Mouse (Mus musculus) liver, embryonic 14 days (tissue): Measurements from ENCODE around the gene Ppp1r10. TPM values are rescaled to one million over a fixed set of nuclear protein-coding genes. Genes with fewer than 3 reads are reported as not detected.

Experiments used
- polyA plus RNA-seq: library from polyadenylated mRNA; depleted of rRNA; stranded (reverse); fragments of >200 nt; gene quantifications from 2 replicates; pipeline ENCODE4 v1.2.3, GENCODE M21; 2012; rRNA removed

Ppp1r10 gene
- 13.3 and 16.4 TPM in 2 replicates for polyA plus RNA-seq

DNA sequence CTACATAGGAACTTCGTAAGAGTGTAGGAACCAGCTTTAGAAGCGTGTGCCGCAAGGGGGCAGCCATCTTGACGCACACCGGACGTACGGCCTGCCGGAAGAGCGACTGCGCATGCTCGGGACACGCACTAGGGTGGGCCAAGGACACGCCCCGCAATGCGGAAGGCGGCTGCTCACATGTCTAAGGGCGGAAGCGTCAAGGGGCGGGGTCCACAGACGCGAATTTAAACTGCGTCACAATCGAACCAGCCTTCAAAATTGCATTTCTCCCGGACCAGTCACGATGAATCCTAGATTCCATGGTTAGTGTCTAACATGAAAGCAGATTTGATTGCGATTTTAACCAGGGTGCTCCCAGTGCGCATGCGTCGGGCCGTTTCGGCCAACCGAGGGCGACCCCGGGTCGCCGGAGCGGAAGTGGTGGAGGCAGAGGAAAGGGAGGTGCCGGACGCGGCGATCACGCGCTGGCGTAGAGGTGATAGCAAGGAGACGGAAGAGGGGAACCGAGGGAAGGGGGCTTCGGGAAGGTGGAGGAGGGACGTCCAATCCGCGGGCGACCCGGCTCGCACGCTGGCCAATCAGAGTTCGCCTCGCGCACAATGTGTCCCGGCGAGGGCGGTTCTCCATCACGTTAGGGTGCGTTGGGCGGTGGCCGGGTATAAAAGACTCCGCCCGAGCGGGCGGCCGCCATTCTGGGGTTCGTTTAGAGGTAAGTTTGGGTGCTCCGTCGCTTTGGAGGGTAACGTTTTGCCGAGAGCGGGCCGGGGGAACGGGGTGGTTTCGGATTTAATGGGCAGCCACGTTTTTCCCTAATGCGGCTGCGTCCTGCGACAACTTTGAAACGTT, at the start of gene Ppp1r10, which contains the start of gene Mrps18b:
Ppp1r10 (plus strand) TSS at position 138 of the 846 bp plus-strand sequence.
Mrps18b (minus strand) TSS at position 93 of the 846 bp plus-strand sequence.

DNA sequence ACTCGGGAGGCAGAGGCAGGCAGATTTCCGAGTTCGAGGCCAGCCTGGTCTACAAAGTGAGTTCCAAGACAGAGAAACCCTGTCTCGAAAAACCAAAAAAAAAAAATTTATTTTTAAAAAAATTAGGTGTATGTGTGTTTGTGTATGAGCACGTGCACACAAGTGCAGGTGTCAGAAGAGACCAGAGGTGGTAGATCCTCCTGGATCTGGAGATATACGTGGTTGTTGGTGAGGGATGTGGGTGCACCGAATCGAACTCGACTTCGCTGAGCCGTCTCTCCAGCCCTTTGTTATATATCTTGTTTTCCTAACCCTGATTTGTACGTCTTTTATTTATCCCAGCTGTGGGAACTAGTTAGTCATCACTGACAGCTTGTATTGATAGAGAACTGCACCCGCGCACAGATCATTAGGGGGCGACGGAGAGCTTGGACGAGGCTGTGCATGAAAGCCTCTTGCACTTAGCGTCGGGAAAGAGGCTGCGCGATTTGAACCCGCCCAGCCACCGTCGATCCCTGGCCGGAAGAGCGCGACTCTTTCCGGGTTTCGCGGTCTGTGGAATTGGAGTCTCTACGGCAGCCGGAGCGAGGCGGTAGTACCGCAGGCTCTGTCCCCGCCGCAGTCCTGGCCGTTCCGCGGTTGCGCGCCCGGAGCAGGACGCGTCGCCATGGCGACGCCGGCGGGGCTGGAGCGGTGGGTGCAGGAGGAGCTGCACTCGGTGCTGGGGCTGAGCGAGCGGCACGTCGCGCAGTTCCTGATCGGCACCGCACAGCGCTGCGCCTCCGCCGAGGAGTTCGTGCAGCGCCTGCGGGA, 36.8 kb upstream of the Ppp1r10 start, which contains the start of gene Dhx16:
Dhx16 (plus strand) TSS at position 575 of the 813 bp plus-strand sequence.

DNA sequence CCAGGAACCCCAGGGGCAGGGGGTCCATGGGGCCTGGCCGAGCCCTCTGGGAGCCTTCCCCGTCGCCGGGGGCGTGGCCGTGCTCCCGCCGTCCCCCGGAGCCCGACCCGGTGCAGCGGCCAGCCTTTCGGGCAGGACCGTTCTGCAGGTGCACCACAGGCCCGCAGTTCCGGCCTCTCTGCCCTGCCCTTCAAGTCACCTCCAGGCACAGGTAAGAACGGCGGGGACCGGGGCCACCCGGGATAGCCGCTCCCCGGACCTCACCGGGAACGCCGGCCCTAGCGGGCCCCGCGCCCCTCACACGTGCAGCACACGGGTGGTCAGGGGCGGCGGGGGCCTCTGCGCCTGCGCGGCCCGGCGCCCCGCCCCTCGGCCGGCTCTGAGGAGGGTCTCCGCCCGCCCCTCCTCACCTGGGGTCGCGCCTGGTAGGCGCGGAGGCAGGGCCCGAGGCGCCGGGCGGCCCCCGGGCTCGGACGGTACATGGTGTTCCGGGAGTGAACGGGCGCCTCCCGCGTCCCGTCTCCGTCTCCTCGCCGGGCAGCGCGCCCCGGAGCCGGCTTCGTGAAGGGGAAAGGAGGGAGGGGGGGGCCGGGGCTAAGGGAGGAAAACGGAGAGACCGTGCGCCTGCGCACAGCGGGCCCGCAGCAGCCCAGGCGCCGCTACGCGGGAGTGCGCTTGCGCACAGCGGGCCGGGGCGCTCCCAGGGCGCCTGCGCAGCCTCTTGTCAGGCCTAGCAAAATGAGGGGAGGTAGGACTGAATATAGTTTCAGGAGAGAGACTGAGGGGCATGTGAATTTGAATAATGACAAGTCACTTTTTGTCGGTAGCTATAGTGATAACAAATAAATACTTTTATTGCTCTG, 19.2 kb upstream of the Ppp1r10 start, which contains the start of gene 2310061I04Rik:
2310061I04Rik (minus strand) TSS at position 651 of the 863 bp plus-strand sequence.

DNA sequence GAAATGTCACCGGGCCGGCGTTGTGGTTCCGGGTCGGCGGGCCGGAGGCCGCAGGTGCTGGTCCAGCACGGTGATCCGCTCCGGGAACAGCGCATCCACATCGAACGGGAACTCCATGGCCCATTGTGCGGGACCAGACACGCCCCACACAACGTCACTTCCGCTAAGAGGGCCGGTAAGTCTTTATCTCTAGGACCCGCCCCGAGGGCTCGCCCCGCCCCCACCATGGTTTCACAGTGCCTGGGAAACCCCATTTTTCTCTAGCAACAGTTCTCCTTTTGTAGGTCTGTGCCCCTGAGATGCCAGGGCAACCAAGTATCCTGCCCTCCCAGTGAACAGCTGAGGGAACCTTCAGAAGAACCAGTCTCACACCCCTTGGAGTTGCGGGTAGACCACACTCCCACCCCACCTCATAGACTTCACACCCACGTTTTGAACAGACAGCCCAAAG, 6.3 kb upstream of the Ppp1r10 start, which contains the start of gene Atat1:
Atat1 (minus strand) TSS at position 157 of the 451 bp plus-strand sequence.

DNA sequence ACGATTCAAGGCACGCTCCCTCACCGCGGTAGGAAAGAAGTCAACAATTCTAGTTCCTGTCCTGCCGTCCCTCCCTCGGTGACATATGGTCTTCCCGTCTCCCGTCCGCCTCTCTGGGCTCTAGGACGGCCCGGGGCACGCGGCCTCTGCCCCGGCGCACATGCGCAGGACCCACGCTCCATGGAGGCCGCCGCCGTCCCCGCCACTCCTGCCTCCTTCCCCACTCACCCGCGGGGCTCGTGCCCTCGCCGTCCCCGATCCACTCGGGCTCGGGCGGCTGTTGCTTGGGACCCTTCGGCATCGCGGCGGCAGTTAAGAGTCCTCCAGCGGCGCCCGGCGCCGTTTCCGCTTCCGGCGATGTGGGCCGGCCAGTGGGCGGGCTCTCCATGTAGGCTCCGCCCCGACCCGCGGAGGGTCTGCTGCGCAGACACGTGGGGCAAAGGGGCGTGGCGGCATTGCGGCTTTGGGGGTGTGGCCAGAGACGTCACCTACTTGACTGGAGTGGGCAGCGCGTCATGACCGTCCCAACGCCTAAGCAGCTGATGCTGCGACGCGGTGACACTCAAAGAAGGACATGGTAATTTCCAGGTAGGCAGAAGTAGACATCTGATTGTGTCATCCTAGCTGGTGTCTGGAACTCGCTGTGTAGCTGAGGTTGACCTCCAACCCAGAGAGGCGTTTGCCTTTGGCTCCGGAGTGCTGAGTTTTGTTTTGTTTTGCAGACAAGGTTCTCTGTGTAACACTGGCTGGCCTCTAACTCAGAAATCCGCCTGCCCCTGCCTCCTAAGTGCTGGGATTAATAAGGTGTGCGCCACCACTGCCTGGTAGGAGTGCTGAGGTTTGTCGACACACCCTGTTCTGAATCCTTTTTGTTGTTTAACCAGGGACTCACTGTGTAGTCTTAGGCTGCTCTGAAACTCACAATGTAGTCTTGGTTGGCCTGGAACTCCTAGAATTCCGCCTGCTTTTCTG, 53.5 kb downstream of the Ppp1r10 start, which contains the start of gene Abcf1:
Abcf1 (minus strand) TSS at position 344 of the 972 bp plus-strand sequence.

DNA sequence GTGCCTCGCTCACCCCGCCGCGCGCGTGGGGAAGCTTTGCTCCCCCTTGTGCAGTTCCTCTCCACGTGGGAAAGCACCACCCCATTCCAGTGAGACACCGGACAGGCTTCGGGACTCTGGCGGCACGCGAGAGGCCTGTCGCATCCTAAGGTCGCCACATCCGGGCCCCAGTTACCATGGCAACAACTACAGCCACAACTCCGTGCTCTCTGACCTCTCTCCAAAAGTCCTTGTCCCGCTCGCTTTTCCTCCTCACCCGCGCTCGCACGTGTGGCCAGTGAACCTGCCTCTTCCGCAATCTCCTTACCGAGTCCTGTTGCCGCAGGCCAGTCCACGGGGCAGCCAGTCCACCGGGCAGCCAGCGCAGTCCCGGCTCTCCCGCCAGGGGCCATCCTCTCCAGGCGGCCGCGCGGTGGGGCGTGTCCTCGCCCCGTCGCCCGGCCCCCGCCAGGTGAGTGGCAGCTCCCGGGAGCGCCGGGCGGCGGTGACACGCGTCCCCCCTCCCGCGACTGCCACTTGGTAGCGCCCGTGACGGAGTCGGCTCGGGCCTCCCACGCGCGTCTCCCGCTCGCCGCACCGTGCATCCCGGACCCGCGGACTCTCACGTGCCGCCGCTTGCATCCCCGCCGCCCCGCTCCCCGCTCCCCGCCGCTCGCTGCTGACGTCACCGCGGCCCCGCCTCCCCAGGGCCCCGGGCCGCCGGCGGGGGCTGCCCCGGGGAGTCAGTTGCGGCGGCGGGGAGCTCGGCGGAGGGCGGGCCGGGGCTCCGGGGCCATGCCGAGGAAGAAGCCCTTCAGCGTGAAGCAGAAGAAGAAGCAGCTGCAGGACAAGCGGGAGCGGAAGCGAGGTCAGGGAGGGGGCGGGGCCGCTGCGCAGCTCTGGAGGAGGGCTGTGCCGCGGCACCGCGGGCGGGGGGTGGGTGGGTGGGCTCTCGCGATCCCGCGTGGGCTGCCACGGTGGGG, 63.4 kb downstream of the Ppp1r10 start, which contains the start of the genes Gnl1 and Prr3:
Gnl1 (plus strand) TSS at position 451 of the 962 bp plus-strand sequence.
Prr3 (minus strand) TSS at position 836 of the 962 bp plus-strand sequence.

Other genes starting within 250 kb of the Ppp1r10 start
- 7.1 and 7.8 TPM in 2 replicates for gene Vars2, start 248.8 kb upstream of the Ppp1r10 start, polyA plus RNA-seq
- 15.6 and 17.6 TPM in 2 replicates for gene Gtf2h4, start 242.7 kb upstream of the Ppp1r10 start, polyA plus RNA-seq
- 0.91 and 1.4 TPM in 2 replicates for gene Ddr1, start 211.8 kb upstream of the Ppp1r10 start, polyA plus RNA-seq
- 7.2 and 9.8 TPM in 2 replicates for gene Ier3, start 94.8 kb upstream of the Ppp1r10 start, polyA plus RNA-seq
- gene Flot1, start 93.2 kb upstream of the Ppp1r10 start, polyA plus RNA-seq, result 31.6 and 34.3 TPM in 2 replicates
- 448 and 489 TPM in 2 replicates for gene Tubb5, start 78.1 kb upstream of the Ppp1r10 start, polyA plus RNA-seq
- 10.0 and 10.7 TPM in 2 replicates for gene Mdc1, start 74.9 kb upstream of the Ppp1r10 start, polyA plus RNA-seq
- 13.3 and 17.0 TPM in 2 replicates for gene Nrm, start 55.1 kb upstream of the Ppp1r10 start, polyA plus RNA-seq
- 9.1 and 9.3 TPM in 2 replicates for gene Ppp1r18, start 50.8 kb upstream of the Ppp1r10 start, polyA plus RNA-seq
- gene Dhx16, start 36.6 kb upstream of the Ppp1r10 start, polyA plus RNA-seq, result 42.6 and 44.7 TPM in 2 replicates
- gene 2310061I04Rik, start 19.0 kb upstream of the Ppp1r10 start, polyA plus RNA-seq, result 11.3 and 15.3 TPM in 2 replicates
- gene Atat1, start 6.4 kb upstream of the Ppp1r10 start, polyA plus RNA-seq, result 8.2 and 8.5 TPM in 2 replicates
- 44.9 and 55.3 TPM in 2 replicates for gene Mrps18b, start within 50 bp of the Ppp1r10 start, polyA plus RNA-seq
- gene Abcf1, start 53.3 kb downstream of the Ppp1r10 start, polyA plus RNA-seq, result 51.1 and 52.6 TPM in 2 replicates
- 4.9 and 5.4 TPM in 2 replicates for gene Gnl1, start 63.4 kb downstream of the Ppp1r10 start, polyA plus RNA-seq
- 4.5 and 6.2 TPM in 2 replicates for gene Prr3, start 63.8 kb downstream of the Ppp1r10 start, polyA plus RNA-seq
- 4.2 and 6.5 TPM in 2 replicates for gene H2-T24, start 104.1 kb downstream of the Ppp1r10 start, polyA plus RNA-seq
- gene H2-T23, start 116.4 kb downstream of the Ppp1r10 start, polyA plus RNA-seq, result 25.1 and 29.1 TPM in 2 replicates
- 8.3 and 9.1 TPM in 2 replicates for gene H2-T22, start 126.3 kb downstream of the Ppp1r10 start, polyA plus RNA-seq
- gene Gm6034, start 126.5 kb downstream of the Ppp1r10 start, polyA plus RNA-seq, result not detected in 2 replicates
- gene Gm11127, start 141.9 kb downstream of the Ppp1r10 start, polyA plus RNA-seq, result not detected in 2 replicates
- not detected in 2 replicates for gene Gm19684, start 205.2 kb downstream of the Ppp1r10 start, polyA plus RNA-seq
- not detected in 2 replicates for gene Gm7030, start 213.0 kb downstream of the Ppp1r10 start, polyA plus RNA-seq